Mouse (Mus musculus): Measurements from ENCODE around the gene Golm1.

DNA sequence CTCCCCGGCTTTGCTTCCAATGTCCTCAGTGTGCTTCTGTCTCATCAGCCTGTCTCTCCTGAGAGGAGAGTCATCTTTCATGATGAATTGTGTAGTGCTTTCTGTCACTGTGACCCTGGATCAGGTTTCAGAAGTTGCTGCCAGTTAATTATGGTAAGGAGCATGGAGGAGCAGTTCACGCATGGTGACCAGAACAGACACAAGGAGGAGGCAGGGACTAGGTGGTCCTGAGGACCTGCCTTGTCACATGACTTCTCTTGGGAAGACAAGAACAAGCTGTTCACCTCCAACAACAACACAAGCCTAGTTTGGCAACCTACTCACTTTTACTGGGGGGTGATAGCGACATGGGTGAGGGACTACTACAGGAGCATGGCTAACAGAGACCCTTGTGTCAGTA lies 22.5 kb downstream of the Golm1 start:
- TF ChIP-seq GATA1 (IDR thresholded peaks at IDR 0.05; ENCODE audit: borderline replicate concordance, low read length) (no peak), FLI1 (IDR thresholded peaks at IDR 0.05; ENCODE audit: low read length) (no peak)

All from megakaryocyte, embryonic 14.5 days (primary cell).